Mouse (Mus musculus): ENCODE data around the gene Tep1.
"Not testable (repeated sequence)": the region's sequence is repeated elsewhere in the genome, so short reads cannot be mapped to it uniquely, and the experiment has no call there.

Tep1 gene

GRCm38 (mm10) chr14:50866966-50867365 lies 3.4 kb downstream of the Tep1 start:
- no peak for DNase-seq

- DNase-seq: not testable (repeated sequence)
Observed at GRCm38 (mm10) chr14:50865005-50865404, 5.4 kb downstream of the Tep1 start.

- DNase-seq: no peak
Observed at GRCm38 (mm10) chr14:50862641-50863040, 7.7 kb downstream of the Tep1 start.

GRCm38 (mm10) chr14:50855788-50856187 lies 14.6 kb downstream of the Tep1 start:
- DNase-seq: no peak

GRCm38 (mm10) chr14:50837236-50837635 lies 33.1 kb downstream of the Tep1 start:
- DNase-seq: no peak

GRCm38 (mm10) chr14:50834435-50834834 lies 35.9 kb downstream of the Tep1 start:
- DNase-seq: peak; percentile 16

- DNase-seq: peak; percentile 85
Observed at GRCm38 (mm10) chr14:50833964-50834363, 36.4 kb downstream of the Tep1 start.

- DNase-seq: no peak
Observed at GRCm38 (mm10) chr14:50829878-50830277, 40.5 kb downstream of the Tep1 start.

GRCm38 (mm10) chr14:50826579-50826978 lies 43.8 kb downstream of the Tep1 start:
- peak; percentile 61 for DNase-seq

GRCm38 (mm10) chr14:50824219-50824618 lies 46.1 kb downstream of the Tep1 start:
- DNase-seq: peak; percentile 28

GRCm38 (mm10) chr14:50823240-50823639 lies 47.1 kb downstream of the Tep1 start:
- no peak for DNase-seq

GRCm38 (mm10) chr14:50813060-50813459 lies 57.3 kb downstream of the Tep1 start:
- DNase-seq: no peak

- peak; percentile 98 for DNase-seq
Observed at GRCm38 (mm10) chr14:50807487-50808072, 62.8 kb downstream of the Tep1 start, which contains the start of the genes Ccnb1ip1 and Parp2. Gene Ccnb1ip1, minus strand, starts transcription at chr14:50807732. Gene Parp2, plus strand, starts transcription at chr14:50807841.

- DNase-seq: not testable (repeated sequence)
Observed at GRCm38 (mm10) chr14:50806469-50806868, 63.9 kb downstream of the Tep1 start.

GRCm38 (mm10) chr14:50804683-50805082 lies 65.7 kb downstream of the Tep1 start:
- no peak for DNase-seq

- no peak for DNase-seq
Observed at GRCm38 (mm10) chr14:50802843-50803562, 67.4 kb downstream of the Tep1 start.

- DNase-seq: no peak
Observed at GRCm38 (mm10) chr14:50802441-50802840, 67.9 kb downstream of the Tep1 start.

- no peak for DNase-seq
Observed at GRCm38 (mm10) chr14:50799502-50800259, 70.7 kb downstream of the Tep1 start.

GRCm38 (mm10) chr14:50798512-50798911 lies 71.8 kb downstream of the Tep1 start:
- DNase-seq: no peak

- DNase-seq: no peak
Observed at GRCm38 (mm10) chr14:50796464-50796863, 73.9 kb downstream of the Tep1 start.

GRCm38 (mm10) chr14:50795965-50796364 lies 74.4 kb downstream of the Tep1 start:
- no peak for DNase-seq

GRCm38 (mm10) chr14:50795261-50795935 lies 75.0 kb downstream of the Tep1 start:
- DNase-seq: no peak

- no peak for DNase-seq
Observed at GRCm38 (mm10) chr14:50788157-50788556, 82.2 kb downstream of the Tep1 start.

All from layer of hippocampus, adult 9-11 months (tissue).